Mouse (Mus musculus) thymus, postnatal 4 days (tissue): ENCODE results near the gene Sin3b.
A peak's percentile ranks its signal among the peaks of the same experiment; 100 is the strongest.
"Not testable (repeated sequence)": the region's sequence is repeated elsewhere in the genome, so short reads cannot be mapped to it uniquely, and the experiment has no call there.

Experiments used
- DNase-seq: peaks from one replicate; pipeline ENCODE4 v3.0.0; 2021

Gene Sin3b

GRCm38 (mm10) chr8:72722769-72723650, at the start of gene Sin3b:
TSS of gene Sin3b (plus strand) at chr8:72723285.
- DNase-seq, result peak; percentile 98

- no peak for DNase-seq
Observed at GRCm38 (mm10) chr8:72674184-72674583, 48.9 kb upstream of the Sin3b start.

GRCm38 (mm10) chr8:72676436-72676835, 46.6 kb upstream of the Sin3b start:
- DNase-seq, result peak; percentile 50

- not testable (repeated sequence) for DNase-seq
Observed at GRCm38 (mm10) chr8:72676844-72677243, 46.2 kb upstream of the Sin3b start.

- DNase-seq, result no peak
Observed at GRCm38 (mm10) chr8:72677331-72677730, 45.8 kb upstream of the Sin3b start.

- peak; percentile 83 for DNase-seq
Observed at GRCm38 (mm10) chr8:72680133-72680532, 43.0 kb upstream of the Sin3b start.

- DNase-seq, result no peak
Observed at GRCm38 (mm10) chr8:72682051-72682687, 40.9 kb upstream of the Sin3b start.

GRCm38 (mm10) chr8:72683010-72683521, 40.0 kb upstream of the Sin3b start:
- peak; percentile 29 for DNase-seq

GRCm38 (mm10) chr8:72683572-72684099, 39.4 kb upstream of the Sin3b start:
- DNase-seq, result not testable (repeated sequence)

GRCm38 (mm10) chr8:72698349-72698926, 24.6 kb upstream of the Sin3b start:
- DNase-seq, result no peak

GRCm38 (mm10) chr8:72712569-72712968, 10.5 kb upstream of the Sin3b start:
- DNase-seq, result no peak

GRCm38 (mm10) chr8:72716594-72716993, 6.5 kb upstream of the Sin3b start:
- DNase-seq, result no peak

- DNase-seq, result no peak
Observed at GRCm38 (mm10) chr8:72720541-72720940, 2.5 kb upstream of the Sin3b start.

- DNase-seq, result no peak
Observed at GRCm38 (mm10) chr8:72723651-72724001, 541 bp downstream of the Sin3b start.

GRCm38 (mm10) chr8:72728636-72729035, 5.6 kb downstream of the Sin3b start:
- DNase-seq, result no peak

- peak; percentile 71 for DNase-seq
Observed at GRCm38 (mm10) chr8:72735001-72735400, 11.9 kb downstream of the Sin3b start.

GRCm38 (mm10) chr8:72736868-72737267, 13.8 kb downstream of the Sin3b start:
- no peak for DNase-seq

- DNase-seq, result peak; percentile 78
Observed at GRCm38 (mm10) chr8:72746061-72746460, 23.0 kb downstream of the Sin3b start.

- DNase-seq, result peak; percentile 9
Observed at GRCm38 (mm10) chr8:72749846-72750245, 26.8 kb downstream of the Sin3b start.

GRCm38 (mm10) chr8:72750266-72750665, 27.2 kb downstream of the Sin3b start:
- peak; percentile 2 for DNase-seq

- DNase-seq, result peak; percentile 3
Observed at GRCm38 (mm10) chr8:72751126-72751525, 28.0 kb downstream of the Sin3b start.

- peak; percentile 2 for DNase-seq
Observed at GRCm38 (mm10) chr8:72752289-72752688, 29.2 kb downstream of the Sin3b start.

- DNase-seq, result peak; percentile 3
Observed at GRCm38 (mm10) chr8:72753165-72753564, 30.1 kb downstream of the Sin3b start.
